In genomic region chr4:108780057-108780863, GRCm38 (mm10) we compare ENCODE assay signal across 8 mouse cellular contexts. TPM values are rescaled to one million over a fixed set of nuclear protein-coding genes. Genes with fewer than 3 reads are reported as not detected.
DNase-seq lines count a peak whose midpoint lies in the region; TF ChIP-seq lines count a peak whose summit lies in the region.

TSS of gene Zfyve9 (minus strand) at chr4:108780798.

- 0 out of 2 replicates have a peak, but pooled peaks have one; percentile 41 for TF ChIP-seq POLR2A in cerebellum, adult 2 months (IDR thresholded peaks at IDR 0.05; ENCODE audit: borderline replicate concordance, insufficient read depth, low read length)

- DNase-seq in MN1 (ENCODE audit: low spot score), result peak; percentile 73
- DNase-seq in cerebellum, adult 2 months, result peak; percentile 85 to 88
- peak; percentile 14 to 74 for DNase-seq in frontal cortex, adult 2 months (ENCODE audit: extremely low spot score in 1 of 2, low spot score in 1 of 2)
- peak; percentile 82 for DNase-seq in hindbrain, embryonic 10.5 days (ENCODE audit: low spot score)
- DNase-seq in layer of hippocampus, postnatal 14 days (ENCODE audit: low spot score in 2 of 2), result peak; percentile 76 to 77
- peak; percentile 84 for DNase-seq in lung, postnatal 10 days
- peak; percentile 79 for DNase-seq in ovary, postnatal 14 days (ENCODE audit: low spot score)
- peak; percentile 23 to 79 for DNase-seq in thymus, postnatal 10 days (ENCODE audit: low spot score in 2 of 2)

- peak within 1 kb of the TSS; percentile 99 for H3K27ac ChIP-seq in cerebellum, adult 2 months (ENCODE audit: insufficient read depth, low read length)
- peak within 1 kb of the TSS; percentile 98 for H3K27ac ChIP-seq in hindbrain, embryonic 10.5 days

- H3K36me3 ChIP-seq in hindbrain, embryonic 10.5 days, result no peaks in the 10 kb centered on the region

- H3K4me3 ChIP-seq in cerebellum, adult 2 months (replicated peaks; ENCODE audit: insufficient read depth, low read depth, low read length), result peak within 1 kb of the TSS; percentile 80
- H3K4me3 ChIP-seq in hindbrain, embryonic 10.5 days, result peak within 1 kb of the TSS; percentile 76

- no peaks in the 10 kb centered on the region for H3K27me3 ChIP-seq in cerebellum, adult 2 months (ENCODE audit: control insufficient read depth, insufficient read depth, low read length)
- no peaks in the 10 kb centered on the region for H3K27me3 ChIP-seq in hindbrain, embryonic 10.5 days (ENCODE audit: insufficient read depth, poor library complexity, severe bottlenecking)

- TF ChIP-seq CTCF in cerebellum, adult 2 months (IDR thresholded peaks at IDR 0.05; ENCODE audit: borderline replicate concordance, insufficient read depth, low read depth, low read length), result peak; percentile 21; the same call in 1 of the 2 replicates

- no peaks in the 10 kb centered on the region for H3K9me3 ChIP-seq in hindbrain, embryonic 10.5 days

- WGBS in cerebellum, adult 2 months, result under 1% methylated on average over 104 of the region's 111 CpGs
- under 1% methylated on average over 111 of the region's 111 CpGs for WGBS in hindbrain, embryonic 10.5 days

- peaks cover 2% of the 10 kb centered on the region; the same call in 1 of the 2 replicates for H3K4me1 ChIP-seq in cerebellum, adult 2 months (ENCODE audit: control insufficient read depth, insufficient read depth, low read length)
- peaks cover 24% of the 10 kb centered on the region for H3K4me1 ChIP-seq in hindbrain, embryonic 10.5 days (replicated peaks)

RNA-seq across cellular contexts. Expression of gene Zfyve9, which starts in this region (rescaled TPM):
- 37.7 and 41.2 TPM in 2 replicates for polyA plus RNA-seq in cerebellum, adult 2 months (2012; rRNA removed)
- polyA plus RNA-seq in frontal cortex, adult 2 months (2012; rRNA removed), result 21.9 TPM in 2 replicates
- 4.2 and 4.9 TPM in 2 replicates for polyA plus RNA-seq in hindbrain, embryonic 10.5 days (2016; fragmentation: Nextera tagmentation; extraction: Ambion mirVana)
- total RNA-seq in layer of hippocampus, postnatal 14 days (2021), result 10 to 100 TPM; 46.1 to 48.8 TPM

Comparison
In these comparisons a context has a peak if more than half of its experiments do, and no peak if none do; other contexts are left out.
1. Peak in every context shown above with its lines: DNase-seq, H3K4me3 ChIP-seq and H3K27ac ChIP-seq.